Mouse (Mus musculus) adrenal gland, postnatal 10 days (tissue): Measurements from ENCODE around the gene Izumo1. TPM values are rescaled to one million over a fixed set of nuclear protein-coding genes. Genes with fewer than 3 reads are reported as not detected.
"Not testable (repeated sequence)": the region's sequence is repeated elsewhere in the genome, so short reads cannot be mapped to it uniquely, and the experiment has no call there.

ENCODE experiments used
- DNase-seq: peaks from one replicate; pipeline ENCODE4 v3.0.0; 2021; ENCODE audit warnings: mixed read lengths
- total RNA-seq, 2 experiments: library from RNA; stranded (reverse); gene quantifications; 2 replicates each; pipeline ENCODE4 v1.2.3; 2021

Gene Izumo1
- total RNA-seq, 2 experiments from 2014 or later, result 0.39 to 0.73 TPM

DNA sequence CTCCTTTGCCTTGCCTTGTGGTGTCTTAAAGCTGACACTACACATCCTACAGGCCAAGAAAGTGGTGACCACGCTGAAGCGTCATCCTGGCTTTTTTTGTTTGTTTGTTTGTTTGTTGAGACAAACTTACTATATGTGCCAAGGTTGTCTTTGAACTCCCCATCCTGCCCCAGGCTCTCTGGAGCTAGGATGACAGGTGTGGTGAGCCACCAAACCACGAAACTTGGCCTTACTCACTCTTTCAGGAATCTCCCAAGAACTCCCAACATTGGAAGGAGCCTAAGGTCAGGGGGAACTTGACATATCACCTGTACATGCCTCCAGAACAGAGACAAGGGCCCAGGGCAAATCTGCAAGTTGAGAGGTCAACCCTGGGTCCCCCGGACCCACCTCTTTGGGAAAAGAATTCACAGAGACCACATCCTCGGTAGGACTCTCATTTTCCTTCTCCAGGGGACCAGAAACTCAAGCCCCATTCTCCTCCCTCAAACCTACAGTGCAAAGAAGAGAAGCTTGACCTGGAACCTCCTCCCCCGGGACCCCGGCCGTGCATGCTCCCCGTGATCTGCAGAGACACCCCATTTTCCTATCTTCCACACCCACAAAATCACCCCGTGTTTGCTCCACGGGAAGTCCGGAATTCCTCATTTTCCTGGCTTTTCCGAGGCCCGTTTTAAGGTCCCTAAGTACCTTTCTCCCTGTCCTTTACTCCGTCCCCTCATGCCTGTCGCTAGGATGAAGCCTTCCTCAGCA, 21.1 kb downstream of the Izumo1 start:
- DNase-seq, result no peak

DNA sequence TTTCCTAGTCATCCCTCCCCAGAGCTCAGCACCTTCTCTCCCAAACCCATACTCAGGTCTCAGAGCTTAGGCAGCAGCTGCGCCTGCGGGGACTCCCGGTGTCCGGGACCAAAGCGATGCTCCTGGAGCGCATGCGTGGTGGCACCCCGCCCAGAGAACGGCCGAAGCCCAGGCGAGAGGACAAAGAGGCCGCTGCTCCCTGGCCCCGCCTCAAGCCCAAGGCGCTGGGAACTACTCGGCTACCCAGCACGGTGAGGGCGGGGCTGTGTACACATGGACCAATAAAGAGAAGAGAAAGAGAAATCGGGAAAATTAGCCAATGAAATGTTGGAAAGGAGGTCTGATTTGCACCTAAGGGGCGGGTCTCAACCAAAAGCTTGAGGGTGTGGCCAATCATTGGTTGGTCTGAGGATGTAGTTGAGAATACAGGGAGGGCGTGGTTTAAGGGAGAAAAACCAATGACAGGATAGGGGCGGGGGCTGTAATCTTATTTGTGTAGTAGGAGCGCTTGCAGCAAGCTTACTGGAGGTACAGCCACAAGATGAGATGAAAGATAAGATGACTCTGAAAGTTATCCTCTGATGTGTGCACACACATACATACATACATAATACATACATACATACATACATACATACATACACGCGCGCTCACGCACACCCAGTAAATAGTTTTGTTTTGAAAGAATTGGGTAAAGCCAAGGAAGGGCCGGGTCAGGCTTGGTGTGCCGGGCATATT, 22.0 kb downstream of the Izumo1 start:
- peak; percentile 96 for DNase-seq

DNA sequence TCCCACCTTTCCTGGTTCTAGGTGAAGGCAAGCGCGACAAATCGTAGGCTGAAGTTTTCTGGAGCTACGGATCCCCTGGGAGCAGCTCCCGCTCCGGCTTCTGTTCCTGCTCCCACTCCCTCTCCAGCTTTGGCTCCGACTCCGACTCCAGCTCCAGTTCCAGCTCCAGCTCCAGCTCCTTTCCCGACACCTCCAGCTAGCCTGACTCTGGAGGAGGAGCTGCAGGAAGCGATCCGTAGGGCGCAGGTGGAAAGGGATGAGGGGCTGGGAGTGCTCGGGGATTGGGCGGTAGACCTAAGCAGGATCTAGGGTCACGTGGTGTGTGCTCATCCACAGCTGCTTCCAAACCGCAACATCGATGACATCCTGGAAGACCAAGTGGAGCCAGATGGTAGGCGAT, 22.6 kb downstream of the Izumo1 start:
- peak; percentile 56 for DNase-seq

DNA sequence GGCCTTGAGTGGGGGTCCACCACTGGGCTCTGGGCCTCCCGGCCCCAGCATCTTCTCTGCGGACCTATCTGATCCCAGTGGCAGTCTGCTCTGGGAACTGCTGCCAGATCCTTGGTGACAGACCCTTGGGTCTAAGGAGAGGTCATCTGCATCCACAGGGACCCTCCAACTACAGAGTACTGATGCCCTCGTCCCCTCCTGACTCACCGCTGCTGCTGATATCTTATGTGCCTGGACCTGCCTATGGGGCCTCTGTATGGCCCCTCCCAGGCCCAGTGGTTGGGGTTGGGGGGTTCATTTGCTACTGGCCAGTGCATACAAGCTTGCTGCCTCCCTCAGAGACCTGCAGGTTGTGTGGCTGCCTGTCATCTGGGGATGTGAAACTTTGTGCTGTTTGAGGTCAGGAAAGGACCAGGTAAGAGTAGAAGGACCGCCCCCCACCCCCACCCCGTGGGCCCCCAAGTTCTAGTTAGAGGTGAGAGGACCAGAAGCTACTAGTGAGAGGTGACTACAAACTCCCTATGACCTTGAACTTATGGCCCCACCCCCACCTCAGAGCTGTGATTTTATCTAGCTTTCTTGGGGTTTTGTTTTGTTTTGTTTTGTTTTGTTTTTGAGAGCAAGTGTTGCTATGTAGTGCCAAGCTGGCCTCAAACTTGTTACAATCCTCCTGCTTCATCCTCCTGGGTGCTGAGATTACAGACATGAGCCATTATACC, 23.4 kb downstream of the Izumo1 start:
- no peak for DNase-seq

DNA sequence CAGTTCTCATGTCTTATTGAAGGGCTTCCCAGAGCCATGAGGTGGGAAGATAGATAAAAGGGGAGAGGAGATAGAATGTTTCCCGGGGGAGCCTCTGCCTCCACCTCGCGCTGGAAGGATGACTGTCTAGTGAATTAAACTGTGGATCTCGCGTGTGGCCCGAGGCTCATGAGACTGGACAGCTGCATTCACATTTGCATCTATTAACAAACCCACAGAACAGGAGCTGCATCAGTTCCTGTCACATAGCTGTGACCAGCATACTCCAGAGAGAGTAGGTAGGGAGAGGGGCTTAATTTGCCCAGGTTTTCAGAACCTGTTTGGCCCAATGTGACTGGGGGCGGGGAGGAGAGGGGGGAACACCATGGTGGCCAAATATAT, 24.0 kb downstream of the Izumo1 start:
- DNase-seq, result no peak

DNA sequence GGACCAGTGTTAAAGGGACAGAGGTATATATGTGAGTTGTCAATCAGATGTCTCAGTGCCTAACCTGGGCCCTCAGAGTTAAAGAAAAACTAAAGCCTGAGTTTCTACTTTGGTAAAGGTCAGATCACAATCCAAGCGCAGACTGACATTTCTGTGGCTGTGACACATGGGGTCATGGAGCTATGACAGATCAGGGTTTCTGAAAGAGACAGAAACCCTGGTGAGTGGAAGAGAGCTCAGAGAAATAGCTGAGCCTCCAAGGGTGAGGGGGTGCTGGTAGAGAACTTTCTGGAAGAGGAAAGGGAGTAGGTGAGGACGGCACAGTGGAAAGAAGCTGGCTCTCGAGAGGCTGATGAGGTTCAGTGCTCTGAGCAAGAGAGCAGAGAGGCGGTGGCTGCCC, 25.1 kb downstream of the Izumo1 start:
- DNase-seq, result no peak

DNA sequence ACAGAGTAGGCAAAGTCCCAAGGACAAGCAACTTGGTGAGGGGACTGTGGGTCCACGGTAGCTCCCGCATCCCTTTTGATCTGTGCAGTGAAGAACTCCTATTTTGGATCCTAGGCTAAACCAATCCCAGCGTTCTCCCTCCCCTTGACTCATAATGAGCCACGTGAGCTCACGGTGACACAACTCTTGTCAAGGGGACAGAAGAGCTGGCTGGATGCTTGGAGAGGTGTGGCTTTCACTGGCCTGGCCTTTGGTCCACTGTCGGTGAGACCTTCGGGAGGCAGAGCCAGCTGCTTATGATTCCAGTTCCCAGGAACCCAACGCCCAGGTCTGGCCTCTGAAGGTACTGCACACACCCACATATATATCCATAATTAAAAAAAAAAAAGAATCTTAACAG, 27.7 kb downstream of the Izumo1 start:
- peak; percentile 66 for DNase-seq

DNA sequence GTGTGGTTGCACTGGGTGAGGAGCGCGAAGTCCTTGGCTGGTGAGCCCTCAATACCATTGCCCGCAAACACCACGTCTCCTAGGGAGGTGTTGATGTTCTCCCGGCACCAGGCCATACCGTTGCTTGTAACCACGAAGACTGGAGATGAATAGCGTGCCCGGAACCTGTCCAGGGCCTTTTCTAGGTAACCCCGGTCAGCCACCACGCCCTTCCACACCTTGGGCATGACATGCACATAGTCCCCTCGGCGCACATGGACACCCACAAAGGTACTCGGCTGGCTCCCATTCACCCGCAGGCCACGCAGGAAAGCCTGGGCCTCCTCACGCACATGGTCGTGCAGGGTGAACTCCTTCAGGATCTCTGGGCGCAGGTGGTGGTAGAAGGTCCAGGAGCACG, 28.9 kb downstream of the Izumo1 start:
- not testable (repeated sequence) for DNase-seq

DNA sequence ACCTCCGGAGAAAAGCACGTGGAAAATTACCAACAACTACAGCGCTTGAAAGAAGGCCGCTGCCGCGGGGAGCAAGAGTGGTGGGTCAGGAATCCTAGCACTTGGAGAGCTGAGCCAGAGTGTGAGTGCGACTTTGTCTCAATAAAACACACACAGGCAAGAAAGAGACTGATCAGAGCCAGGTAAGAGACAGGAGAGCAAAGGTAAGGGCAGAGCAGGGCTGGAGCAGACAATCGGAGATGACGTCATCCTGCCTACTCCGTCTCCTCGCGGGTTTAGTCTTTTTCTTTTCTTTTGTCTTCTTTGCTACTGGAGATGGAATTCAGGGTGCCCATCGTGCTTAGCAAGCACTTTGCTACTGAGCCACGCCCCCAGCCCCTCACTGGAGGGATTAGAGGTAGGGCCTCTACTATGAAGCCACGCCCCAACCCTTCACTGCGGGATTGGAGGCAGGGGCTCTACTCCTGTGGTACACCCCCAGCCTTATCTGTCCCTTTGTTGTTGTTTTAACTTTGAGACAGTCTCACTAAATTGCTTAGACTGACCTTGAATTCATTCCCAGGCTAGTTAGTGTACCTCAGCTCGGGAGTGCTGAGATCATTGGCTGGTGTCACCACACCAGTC, 32.9 kb downstream of the Izumo1 start:
- DNase-seq, result no peak

DNA sequence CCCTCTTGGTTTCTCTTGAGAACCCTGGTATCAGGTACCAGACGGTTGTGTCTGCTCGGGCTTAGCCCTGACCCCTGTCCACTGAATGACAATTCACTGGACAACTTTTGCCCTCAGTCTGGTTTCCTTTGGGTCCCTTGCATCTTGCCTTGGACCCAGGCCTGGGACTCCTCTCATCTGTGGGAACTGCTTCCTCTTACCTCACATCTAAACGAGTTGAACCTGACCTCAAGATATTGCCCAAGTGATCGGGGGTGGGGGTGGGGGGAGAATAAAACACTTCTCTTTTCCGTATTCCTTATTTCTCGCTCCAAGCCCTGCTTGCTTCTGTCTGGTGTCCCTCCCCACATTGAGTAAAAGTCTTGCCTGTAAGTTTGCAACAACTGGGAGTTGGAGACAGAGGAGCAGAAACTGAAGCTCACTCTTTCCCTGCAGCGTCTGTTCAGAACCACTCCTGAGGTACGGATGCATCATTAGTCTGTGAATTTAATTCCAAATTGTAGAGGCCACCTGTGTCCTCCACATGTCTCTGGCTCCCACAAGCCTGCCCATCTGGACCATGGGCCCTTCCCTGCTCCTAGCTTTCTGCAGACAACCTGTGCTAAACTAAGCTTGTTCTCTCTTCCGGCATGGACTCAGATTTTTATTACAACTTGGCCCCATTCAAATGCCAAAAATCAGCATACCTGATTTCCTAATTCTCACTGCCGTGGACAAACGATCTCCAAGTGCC, 39.3 kb downstream of the Izumo1 start:
- DNase-seq, result no peak

DNA sequence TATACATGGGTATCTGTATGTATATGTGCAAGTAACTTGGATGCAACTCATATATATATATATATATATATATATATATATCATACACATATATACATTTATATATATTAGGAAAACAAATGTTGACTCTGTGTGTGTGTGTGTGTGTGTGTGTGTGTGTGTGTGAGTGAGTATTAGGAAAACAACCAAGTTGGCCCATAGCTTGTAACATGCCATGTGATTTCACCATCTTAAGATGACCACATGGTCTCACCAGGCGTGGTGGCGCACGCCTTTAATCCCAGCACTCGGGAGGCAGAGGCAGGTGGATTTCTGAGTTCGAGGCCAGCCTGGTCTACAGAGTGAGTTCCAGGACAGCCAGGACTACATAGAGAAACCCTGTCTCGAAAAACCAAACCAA, 40.1 kb downstream of the Izumo1 start:
- DNase-seq, result not testable (repeated sequence)

DNA sequence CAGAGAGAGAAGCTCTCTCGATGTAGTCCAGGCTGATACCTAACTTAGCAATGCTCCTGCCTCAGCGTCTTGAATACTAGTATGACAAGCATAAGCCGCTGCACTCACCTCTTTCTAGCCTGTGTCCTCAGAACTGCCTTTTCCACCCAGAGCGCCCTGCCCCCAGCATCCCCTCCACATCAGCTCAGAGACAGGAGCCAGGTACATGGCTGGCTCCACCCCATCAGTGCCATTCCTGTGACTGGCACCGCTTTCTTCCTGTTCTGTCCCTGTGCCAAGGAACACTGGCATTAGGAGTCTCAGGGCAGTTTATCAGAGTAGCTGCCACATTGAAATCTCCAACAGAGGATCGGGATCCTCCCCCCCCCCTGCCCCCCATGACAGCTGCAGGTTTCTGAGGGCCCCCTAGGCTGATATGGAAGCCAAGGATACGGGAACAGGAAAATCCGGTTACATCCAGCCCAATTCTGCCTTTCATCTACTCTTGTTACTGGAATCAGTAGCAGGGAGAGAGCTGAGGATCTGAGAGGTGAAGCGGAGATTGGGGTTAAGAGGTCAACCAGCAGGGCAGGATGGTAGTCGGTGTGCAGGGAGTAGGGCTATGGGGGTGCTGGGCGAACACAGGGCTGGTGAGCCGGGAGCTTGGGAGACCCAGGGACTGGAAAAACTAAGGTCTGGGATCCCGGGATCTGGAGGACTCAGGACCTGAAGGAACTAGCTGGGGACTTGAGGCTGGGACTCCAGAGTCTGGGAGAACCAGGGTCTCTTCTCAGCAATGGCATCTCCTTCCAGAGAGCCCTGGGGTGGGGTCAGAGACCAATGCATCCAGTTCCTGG, 43.9 kb downstream of the Izumo1 start:
- DNase-seq, result no peak

DNA sequence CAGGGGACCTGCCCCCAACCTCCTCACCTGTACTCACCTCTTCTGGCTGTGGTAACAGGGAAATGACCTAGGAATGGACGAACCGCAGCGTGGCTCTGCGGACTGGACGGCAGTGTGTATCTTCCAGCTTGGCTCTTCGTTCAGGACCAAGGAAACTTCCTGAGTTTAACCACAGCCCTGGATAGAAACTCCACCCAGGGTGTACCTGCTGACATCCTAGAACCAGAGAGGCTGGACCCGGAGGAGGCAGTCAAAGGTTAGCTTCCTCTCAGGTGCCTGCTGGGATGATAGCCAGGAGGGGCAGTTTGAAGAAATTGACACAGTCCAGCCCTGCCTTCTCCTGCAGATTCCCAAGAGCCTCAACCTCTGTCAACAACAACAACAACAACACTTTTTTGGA, 44.5 kb downstream of the Izumo1 start, which contains the start of gene Fut2:
Fut2 (minus strand) TSS at position 234 of the 400 bp plus-strand sequence.
- DNase-seq, result no peak

DNA sequence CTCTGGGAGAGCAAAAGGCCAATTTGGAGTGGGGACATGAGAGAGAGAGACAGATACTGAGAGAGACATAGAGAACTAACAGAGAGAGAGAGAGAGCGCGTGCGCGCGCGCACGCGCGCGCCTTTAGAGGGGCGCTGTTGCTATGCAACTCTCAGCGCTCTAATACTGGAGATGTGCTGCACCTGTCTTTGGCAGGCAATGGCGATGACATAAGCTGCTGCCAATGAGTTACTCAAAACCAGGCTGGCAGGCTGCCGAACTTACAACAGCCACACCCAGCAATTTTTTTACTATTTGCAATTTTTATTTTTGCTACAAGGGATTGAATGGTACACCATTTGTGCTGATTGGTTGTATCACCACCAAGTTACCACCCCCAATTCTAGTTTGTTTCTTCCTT, 46.1 kb downstream of the Izumo1 start:
- DNase-seq, result no peak

DNA sequence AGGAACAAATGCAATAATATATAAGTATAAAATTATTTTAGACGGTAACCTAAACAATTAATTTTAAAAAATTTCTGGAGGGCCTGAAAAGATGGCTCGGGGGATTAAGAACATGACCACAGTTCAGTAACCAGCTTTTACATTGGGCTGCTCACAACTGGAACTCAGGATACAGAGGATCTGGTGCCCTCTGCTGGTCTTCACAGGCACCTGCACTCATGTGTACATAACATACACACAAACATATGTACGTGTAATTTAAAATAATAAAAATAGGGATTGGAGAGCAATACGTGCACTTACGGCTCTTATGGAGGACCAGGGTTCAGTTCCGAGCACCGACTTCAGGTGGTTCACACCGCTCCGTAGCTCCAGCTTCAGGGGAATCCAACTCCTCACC, 47.3 kb downstream of the Izumo1 start:
- no peak for DNase-seq

DNA sequence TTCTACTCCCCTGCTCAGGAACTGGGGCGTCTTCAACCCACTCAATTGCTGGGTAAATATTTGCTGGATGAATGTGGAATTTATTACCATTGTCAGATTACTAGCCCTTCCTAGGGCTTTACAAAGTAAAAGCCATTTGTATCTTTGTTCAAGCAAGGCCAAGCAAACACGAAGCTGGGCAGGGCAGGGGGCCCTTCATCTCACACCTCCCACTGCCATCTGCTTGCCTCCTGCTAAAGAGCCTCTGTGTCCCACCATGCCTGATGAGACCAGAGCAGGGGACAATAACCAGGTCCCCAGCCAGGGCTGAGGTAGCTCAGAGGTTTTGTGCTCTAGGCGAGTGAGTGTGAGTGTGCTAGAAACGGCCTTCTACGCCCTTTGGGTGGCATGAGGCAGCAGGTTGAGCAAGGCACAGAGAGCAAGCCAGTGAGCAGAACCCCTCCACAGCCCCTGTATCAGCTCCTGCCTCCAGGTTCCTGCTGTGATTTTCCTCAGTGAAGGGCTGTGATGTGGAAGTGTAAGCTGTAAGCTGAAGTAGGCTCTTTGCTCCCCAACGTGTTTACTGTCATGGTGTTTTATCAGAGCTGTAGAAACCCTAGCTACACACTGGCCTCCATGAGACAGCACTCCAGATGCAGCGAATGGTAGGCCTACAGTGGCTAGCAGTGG, 56.1 kb downstream of the Izumo1 start:
- no peak for DNase-seq
